Mouse (Mus musculus) cerebellum, postnatal 4 days (tissue): Measurements from ENCODE around the gene Ddx27.

Source experiments
- DNase-seq, 2 experiments: peaks; one replicate each; pipeline ENCODE4 v3.0.0; 2022; ENCODE audit warnings: low spot score in 2 of 2, mixed read lengths in 1 of 2

The Ddx27 gene

DNA sequence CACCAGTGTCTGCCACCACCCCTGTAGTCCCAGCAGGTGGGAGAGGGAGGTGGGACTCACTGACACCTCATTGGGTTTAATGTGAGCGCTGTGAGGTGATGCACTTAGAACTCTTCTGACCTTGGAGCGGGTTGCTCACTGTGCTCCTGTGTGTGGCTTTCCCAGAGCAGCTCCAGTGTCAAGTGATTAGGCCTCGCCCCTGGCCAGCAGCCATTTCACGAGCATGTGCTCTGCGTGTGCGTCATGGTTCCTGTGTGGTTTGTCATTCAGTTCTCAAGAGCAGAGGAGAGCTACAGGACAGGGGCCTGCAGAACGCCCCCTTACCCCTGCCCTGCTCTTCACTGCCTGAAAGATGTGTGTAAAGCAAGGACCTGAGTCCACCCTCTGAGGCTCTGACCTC lies 13.6 kb downstream of the Ddx27 start:
- no peak for DNase-seq

DNA sequence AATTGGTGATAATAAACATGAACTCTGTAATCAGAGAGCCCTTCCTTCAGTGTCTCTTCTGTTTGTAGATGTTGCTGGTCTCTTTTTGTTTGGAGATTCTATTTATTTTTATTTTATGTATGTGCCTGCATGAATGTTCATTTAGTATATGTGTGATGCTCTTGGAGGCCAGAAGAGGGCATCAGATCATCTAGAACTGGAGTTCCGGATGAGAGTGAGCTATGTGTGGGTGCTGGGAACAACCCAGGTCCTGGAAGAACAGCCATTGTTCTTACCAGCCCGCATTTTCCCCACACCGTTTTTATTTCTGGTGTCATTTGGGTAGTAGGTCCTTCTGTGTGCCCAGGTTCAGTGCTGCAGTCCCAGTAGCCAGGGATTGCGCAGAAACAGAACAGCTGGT lies 15.5 kb downstream of the Ddx27 start:
- no peak for DNase-seq

DNA sequence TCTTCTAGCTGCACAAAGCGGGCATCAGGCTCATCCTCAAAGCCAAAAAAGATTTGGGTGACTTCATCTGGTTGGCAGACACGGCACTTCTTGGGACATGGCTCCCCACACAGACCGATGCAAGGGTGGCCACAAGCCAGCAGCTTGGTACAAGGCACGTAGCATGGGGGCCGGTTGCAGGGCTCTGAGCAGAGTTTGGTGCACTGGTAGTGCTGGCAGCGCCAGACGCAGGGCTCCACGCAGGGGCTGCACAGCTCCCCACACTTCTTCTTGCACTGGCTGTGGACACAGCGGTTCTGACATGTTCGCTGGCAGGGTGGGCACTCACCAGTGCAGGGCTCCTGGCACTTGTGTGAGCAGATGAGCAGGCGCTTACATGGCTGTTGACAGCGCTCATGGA lies 22.7 kb downstream of the Ddx27 start:
- peak in 1 of 2 experiments; percentile 18 for DNase-seq

DNA sequence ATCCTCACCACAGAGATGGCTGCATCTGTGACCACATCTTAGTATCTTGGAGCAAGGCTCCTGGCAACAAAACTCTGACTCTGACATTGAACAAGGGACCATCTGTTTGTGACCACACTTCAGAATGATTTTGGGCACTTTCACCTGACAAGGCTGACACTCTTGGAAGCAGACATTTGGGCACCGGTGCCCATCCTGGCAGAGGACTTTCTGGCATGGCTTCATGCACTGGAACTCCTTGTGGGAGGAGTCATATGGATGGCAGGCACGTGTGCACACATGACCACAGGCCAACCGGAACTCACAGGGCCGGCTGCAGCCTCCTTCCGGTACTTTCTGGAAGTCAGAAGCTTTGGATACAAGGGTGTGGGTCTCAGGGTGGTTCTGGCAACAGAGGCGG lies 23.3 kb downstream of the Ddx27 start:
- peak in 1 of 2 experiments; percentile 33 for DNase-seq

DNA sequence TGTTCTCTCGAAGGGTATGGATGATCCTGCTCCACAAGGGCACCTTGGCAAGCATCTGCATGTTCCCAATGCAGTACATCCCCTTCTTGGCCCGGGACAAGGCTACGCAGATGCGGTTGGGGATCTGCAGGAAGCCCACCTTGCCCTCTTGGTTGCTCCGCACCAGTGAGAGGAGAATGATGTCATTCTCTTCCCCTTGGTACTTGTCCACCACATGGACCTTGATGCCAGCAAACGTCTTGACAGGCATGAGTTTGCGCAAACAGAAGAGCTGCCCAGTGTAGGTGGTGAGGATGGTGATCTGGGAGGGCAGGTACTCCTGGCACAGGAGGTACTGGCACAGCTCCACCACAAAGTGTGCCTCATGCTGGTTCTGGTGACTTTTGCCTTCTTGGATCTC lies 23.7 kb downstream of the Ddx27 start:
- no peak for DNase-seq

DNA sequence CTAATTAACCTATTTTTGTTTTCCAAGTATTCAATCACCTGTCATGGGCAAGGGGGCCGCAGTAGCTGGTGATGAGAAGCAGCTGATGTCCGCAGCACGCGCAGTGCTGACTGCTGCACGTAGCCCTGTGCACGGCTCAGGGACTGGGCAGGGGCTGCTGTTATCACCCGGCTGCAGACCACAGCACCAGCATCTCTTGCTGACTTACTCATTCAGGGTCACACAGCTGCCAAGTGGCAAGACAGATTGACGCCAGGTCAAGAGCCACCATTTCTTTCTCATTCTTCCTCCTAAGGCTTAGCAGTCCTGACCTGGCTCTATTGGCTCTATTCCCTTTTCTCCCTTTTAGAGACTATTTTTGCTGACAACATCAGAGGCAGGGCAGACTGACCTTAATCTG lies 24.4 kb downstream of the Ddx27 start:
- DNase-seq = no peak

- DNase-seq = no peak
Measured at GRCm38 (mm10) chr2:167043400-167044121, 28.6 kb downstream of the Ddx27 start.

- no peak for DNase-seq
Measured at GRCm38 (mm10) chr2:167048223-167048622, 33.2 kb downstream of the Ddx27 start.

DNA sequence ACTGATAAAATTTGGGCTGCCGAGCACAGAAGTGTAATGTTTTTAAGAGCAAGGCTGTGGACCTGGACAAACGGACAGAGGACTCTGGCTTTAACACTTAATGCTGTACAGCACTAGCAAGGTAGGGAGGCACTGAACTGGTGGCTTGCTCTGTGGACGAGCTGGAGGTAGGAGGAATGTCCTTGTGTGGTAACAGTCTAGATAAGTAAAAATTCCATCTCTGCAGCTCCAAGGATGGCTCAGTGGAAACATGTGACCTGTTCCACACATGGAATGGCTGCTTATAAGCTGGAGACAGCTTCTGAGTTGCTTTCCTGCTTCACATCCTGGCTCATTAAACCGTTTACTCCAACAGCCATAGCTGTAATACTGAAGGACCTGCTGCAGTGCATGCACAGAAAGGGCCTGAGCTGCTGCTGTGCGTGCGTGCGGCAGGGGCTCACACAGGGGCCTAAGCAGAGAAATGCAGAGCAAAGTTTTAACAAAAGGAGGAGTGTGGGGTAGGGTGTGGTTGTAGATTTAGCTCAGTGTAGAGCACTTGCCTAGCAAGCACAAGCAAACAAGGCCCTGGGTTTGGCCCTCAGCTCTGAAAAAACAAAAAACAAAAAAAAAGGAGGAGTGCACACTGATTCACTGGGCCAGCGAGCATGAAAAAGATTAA lies 33.8 kb downstream of the Ddx27 start:
- DNase-seq = no peak

- DNase-seq = no peak
Measured at GRCm38 (mm10) chr2:167053127-167053844, 38.3 kb downstream of the Ddx27 start.

GRCm38 (mm10) chr2:167055386-167055785 lies 40.4 kb downstream of the Ddx27 start:
- no peak for DNase-seq

GRCm38 (mm10) chr2:167056210-167056941 lies 41.4 kb downstream of the Ddx27 start:
- DNase-seq = no peak

GRCm38 (mm10) chr2:167056942-167057323 lies 41.9 kb downstream of the Ddx27 start:
- DNase-seq = no peak

- no peak for DNase-seq
Measured at GRCm38 (mm10) chr2:167058201-167058600, 43.2 kb downstream of the Ddx27 start.

DNA sequence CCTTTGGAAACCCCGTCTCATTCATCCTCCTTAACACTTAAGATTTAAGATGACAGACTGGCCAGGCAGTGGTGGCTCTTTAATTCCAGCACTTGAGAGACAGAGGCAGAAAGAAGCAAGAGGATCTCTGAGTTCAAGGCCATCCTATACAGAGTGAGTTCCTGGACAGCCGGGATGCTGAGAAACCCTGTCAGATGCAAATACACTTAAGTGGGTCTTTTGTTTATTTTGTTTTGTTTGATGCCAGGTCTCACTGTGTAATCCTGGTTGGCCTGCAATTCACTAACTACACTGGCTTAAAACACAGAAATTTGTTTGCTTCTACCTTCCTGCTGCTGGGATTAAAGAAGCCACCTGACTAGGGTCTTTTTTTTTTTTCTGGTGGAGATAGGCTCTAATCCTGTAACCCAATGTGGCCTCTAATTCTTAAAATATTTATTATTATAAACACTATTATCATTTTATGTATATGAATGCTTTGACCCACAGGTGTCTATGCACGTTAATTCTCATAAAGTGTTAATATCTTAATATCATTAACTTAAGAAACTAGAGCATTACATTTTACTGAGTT lies 43.9 kb downstream of the Ddx27 start:
- DNase-seq = no peak

- DNase-seq = no peak
Measured at GRCm38 (mm10) chr2:167059536-167059935, 44.5 kb downstream of the Ddx27 start.

- no peak for DNase-seq
Measured at GRCm38 (mm10) chr2:167059960-167060359, 45.0 kb downstream of the Ddx27 start.

- DNase-seq = no peak
Measured at GRCm38 (mm10) chr2:167060360-167060759, 45.4 kb downstream of the Ddx27 start.

GRCm38 (mm10) chr2:167060761-167061160 lies 45.8 kb downstream of the Ddx27 start:
- DNase-seq = no peak

DNA sequence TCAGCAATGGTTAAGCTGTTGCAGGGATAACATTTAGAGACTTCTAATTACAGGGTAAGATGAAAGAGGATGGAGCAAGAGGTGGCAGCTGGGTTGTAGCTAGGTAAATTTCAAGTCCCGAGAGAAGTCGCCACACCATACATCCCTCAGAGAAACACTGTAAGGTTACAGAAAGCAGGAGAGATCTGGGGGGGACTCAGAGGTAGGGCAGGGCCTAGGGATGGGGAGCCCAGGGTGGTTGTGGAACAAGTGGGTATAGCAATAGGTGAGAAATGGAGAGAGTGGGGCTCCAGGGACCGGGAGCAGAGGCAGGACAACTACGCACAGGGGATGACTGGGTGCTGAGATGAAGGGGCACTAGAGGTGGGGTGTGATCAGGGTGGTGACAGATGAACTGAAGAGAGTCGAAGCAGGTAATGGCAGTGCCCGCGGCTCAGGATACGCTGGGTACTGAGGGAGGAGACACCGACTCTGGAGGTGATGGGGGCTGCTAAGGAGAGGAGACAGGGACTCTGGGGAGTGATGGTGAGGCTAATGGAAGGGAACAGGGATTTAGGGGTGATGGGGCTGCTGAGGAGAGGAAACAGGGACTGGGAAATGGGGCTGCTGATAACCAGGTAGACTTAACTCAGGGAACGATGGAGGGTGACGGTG lies 46.5 kb downstream of the Ddx27 start:
- no peak for DNase-seq

GRCm38 (mm10) chr2:167062497-167062911 lies 47.5 kb downstream of the Ddx27 start:
- peak; percentile 64 to 77 for DNase-seq
